Mouse (Mus musculus): Measurements from ENCODE around the gene Gap43. TPM values are rescaled to one million over a fixed set of nuclear protein-coding genes. Genes with fewer than 3 reads are reported as not detected.
A peak's percentile ranks its signal among the peaks of the same experiment; 100 is the strongest.
"Not testable (repeated sequence)": the region's sequence is repeated elsewhere in the genome, so short reads cannot be mapped to it uniquely, and the experiment has no call there.

The Gap43 gene
- 125 and 135 TPM in 2 replicates for polyA plus RNA-seq (2016; fragmentation: Nextera tagmentation; extraction: Ambion mirVana)

DNA sequence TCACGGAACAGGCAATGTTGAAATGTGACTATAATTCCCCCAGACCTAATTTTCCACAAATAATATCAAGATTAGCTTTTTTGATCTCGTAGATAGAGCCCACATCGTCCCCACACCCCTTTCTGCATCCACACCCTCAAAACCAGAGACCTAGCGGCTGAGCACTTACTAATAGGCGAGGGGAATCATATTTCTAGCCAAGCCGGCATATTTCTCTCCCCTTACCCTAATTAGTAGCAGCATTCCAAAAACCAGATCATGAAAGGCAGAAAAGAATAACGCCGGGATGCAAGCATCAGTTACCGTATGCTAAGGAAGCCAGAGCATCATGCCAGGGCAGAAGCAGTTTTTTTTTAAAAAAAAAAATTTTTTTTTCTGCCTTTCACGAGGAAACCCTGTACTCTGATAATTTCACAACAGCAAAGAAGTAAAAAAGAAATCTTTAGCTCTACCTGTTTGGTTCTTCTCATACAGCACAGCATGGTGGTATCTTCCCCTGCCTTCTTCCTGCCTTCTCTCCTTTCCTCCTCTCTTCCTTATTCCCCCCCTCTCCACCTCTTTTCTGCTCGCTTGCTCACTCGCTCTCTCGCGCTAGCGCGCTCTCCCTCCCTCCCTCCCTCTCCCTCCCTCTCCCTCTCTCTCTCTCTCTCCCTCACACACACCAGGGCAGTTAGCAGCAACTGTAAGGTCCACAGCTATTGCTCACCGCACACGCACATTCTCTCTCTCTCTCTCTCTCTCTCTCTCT lies at the start of gene Gap43:
TSS of gene Gap43 (minus strand) at position 631 of the 748 bp plus-strand sequence.
- Histone ChIP-seq H3K27ac (replicated peaks) (peak within 1 kb of the TSS; percentile 85), H3K27me3 (replicated peaks; ENCODE audit: low read depth, poor library complexity, severe bottlenecking) (no peaks in the 10 kb centered on the region), H3K36me3 (replicated peaks) (no peaks in the 10 kb centered on the region), H3K4me3 (peak within 1 kb of the TSS; percentile 62), H3K9me3 (no peaks in the 10 kb centered on the region), H3K4me1 (peaks cover 55% of the 10 kb centered on the region)
- WGBS: under 1% methylated on average over 18 of the region's 18 CpGs
- peak; percentile 79 for DNase-seq (ENCODE audit: low spot score)

DNA sequence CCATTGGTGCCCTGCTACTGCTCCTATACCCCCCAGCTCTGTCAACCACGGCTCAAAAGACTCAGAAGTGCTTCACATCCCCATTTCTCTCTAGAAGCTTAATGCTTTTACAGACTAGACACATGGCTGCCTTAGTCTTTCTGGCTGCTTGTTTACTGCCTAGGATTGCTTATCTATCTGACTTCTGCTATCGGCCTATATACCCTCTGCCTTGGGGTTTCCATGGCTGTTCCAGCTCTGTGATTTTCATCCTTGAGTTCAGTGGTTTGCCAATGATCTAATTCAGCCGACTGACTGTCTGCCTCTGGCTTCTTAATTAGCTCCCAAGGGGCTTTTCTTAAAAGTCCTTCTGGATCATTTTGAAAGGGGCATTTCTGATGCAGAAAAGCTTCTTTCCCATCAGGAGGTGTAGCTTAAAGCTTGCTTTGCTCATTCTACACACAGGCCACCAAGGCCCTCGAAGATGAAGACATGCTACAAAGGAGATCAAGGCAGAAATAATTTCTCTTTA lies 40.9 kb upstream of the Gap43 start:
- Histone ChIP-seq H3K27me3 (replicated peaks; ENCODE audit: low read depth, poor library complexity, severe bottlenecking) (no peaks in the 10 kb centered on the region), H3K4me1 (peaks cover 6% of the 10 kb centered on the region), H3K36me3 (replicated peaks) (no peaks in the 10 kb centered on the region), H3K4me3 (no peak overlapping the region), H3K27ac (replicated peaks) (no peak overlapping the region), H3K9me3 (no peaks in the 10 kb centered on the region)
- 46% methylated on average over 4 of the region's 4 CpGs for WGBS
- DNase-seq (ENCODE audit: low spot score): no peak

DNA sequence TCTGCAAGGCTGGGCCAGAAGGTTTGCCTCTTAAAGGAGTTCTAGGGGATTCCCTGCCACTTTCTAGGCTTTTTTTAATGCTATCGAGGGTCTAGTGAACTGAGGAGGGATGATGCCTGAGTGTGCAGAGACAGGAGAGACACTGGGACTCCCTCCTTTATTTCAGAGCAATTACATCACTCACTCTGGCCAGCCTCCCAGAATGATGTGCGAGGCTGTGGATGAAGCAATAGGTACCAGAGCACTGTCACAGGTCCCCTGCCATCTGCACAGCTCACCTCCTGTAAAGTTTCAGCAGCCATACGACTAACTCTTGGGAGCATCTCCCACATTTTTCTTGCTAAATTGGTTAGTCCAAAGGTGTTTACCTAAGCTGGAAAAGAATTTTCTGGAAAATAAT lies 40.2 kb upstream of the Gap43 start:
- Histone ChIP-seq H3K27ac (replicated peaks) (no peak overlapping the region), H3K36me3 (replicated peaks) (no peaks in the 10 kb centered on the region)
- WGBS: 58% methylated on average over 3 of the region's 3 CpGs

DNA sequence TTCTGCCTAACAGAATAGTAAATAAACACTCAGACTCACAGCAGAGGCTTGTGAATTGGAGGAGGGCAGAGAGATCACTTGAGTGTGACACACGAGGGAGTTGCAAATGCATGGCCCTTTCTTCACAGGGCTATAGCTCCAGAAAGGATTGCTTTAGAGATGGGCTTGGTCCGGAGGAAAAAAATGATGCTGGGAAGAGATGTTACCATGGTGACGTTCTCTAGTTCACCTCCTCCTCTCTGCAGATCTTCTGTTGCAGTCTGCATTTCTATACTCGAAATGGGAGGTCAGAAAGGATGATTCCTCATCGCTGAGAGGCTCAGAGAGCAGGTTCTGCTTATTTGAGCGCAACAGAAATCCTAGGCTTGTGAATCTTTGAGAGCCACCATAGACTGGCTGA lies 29.7 kb upstream of the Gap43 start:
- 84% methylated on average over 6 of the region's 6 CpGs for WGBS
- DNase-seq (ENCODE audit: low spot score): no peak
- no peaks in the 10 kb centered on the region for H3K36me3 ChIP-seq (replicated peaks)
- H3K4me3 ChIP-seq: no peak overlapping the region
- no peaks in the 10 kb centered on the region for H3K9me3 ChIP-seq
- no peaks in the 10 kb centered on the region for H3K27me3 ChIP-seq (replicated peaks; ENCODE audit: low read depth, poor library complexity, severe bottlenecking)
- H3K4me1 ChIP-seq: no peaks in the 10 kb centered on the region
- no peak overlapping the region for H3K27ac ChIP-seq (replicated peaks)

More for the DNA sequence above, 40.2 kb upstream of the Gap43 start:
- Histone ChIP-seq H3K9me3 (no peaks in the 10 kb centered on the region), H3K4me3 (no peak overlapping the region), H3K4me1 (peaks cover 6% of the 10 kb centered on the region), H3K27me3 (replicated peaks; ENCODE audit: low read depth, poor library complexity, severe bottlenecking) (no peaks in the 10 kb centered on the region)
- DNase-seq (ENCODE audit: low spot score): no peak

DNA sequence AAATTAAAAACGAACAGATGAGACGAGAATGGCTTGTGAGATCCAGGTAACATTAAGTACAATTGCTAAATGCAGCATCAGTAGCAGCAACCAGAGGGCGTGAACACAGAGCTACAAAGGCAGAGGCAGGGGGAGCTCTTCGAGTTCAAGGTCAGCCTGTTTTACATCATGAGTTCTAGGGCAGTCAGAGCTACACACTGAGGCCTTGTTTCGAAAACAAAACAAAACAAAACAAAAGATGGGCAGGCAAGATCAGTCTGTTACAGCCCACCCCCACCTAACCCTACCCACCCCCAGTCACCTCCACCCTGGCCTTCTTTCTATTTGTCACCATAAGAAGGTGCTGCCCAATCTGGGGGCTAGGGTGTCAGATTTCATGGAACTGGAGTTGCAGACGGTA lies 28.9 kb upstream of the Gap43 start:
- Histone ChIP-seq H3K36me3 (replicated peaks) (no peaks in the 10 kb centered on the region), H3K9me3 (no peaks in the 10 kb centered on the region), H3K27me3 (replicated peaks; ENCODE audit: low read depth, poor library complexity, severe bottlenecking) (no peaks in the 10 kb centered on the region), H3K4me1 (no peaks in the 10 kb centered on the region), H3K27ac (replicated peaks) (no peak overlapping the region), H3K4me3 (no peak overlapping the region)
- WGBS: 81% methylated on average over 6 of the region's 6 CpGs
- DNase-seq (ENCODE audit: low spot score): no peak

GRCm38 (mm10) chr16:42360061-42360460 lies 19.6 kb upstream of the Gap43 start:
- H3K4me3 ChIP-seq: no peak overlapping the region
- no peak for DNase-seq (ENCODE audit: low spot score)
- no peaks in the 10 kb centered on the region for H3K27me3 ChIP-seq (replicated peaks; ENCODE audit: low read depth, poor library complexity, severe bottlenecking)
- no peak overlapping the region for H3K27ac ChIP-seq (replicated peaks)
- no peaks in the 10 kb centered on the region for H3K4me1 ChIP-seq
- WGBS: 89% methylated on average over 4 of the region's 4 CpGs
- no peaks in the 10 kb centered on the region for H3K36me3 ChIP-seq (replicated peaks)
- H3K9me3 ChIP-seq: no peaks in the 10 kb centered on the region

GRCm38 (mm10) chr16:42358058-42358457 lies 17.6 kb upstream of the Gap43 start:
- no peaks in the 10 kb centered on the region for H3K27me3 ChIP-seq (replicated peaks; ENCODE audit: low read depth, poor library complexity, severe bottlenecking)
- no peak for DNase-seq (ENCODE audit: low spot score)
- no peaks in the 10 kb centered on the region for H3K9me3 ChIP-seq
- WGBS: 94% methylated on average over 4 of the region's 4 CpGs
- H3K36me3 ChIP-seq (replicated peaks): no peaks in the 10 kb centered on the region
- no peak overlapping the region for H3K27ac ChIP-seq (replicated peaks)
- H3K4me3 ChIP-seq: no peak overlapping the region
- no peaks in the 10 kb centered on the region for H3K4me1 ChIP-seq

- no peaks in the 10 kb centered on the region for H3K9me3 ChIP-seq
- no peak for DNase-seq (ENCODE audit: low spot score)
- H3K27ac ChIP-seq (replicated peaks): no peak overlapping the region
- WGBS: 83% methylated on average over 2 of the region's 2 CpGs
- no peaks in the 10 kb centered on the region for H3K4me1 ChIP-seq
- H3K4me3 ChIP-seq: no peak overlapping the region
- no peaks in the 10 kb centered on the region for H3K36me3 ChIP-seq (replicated peaks)
- H3K27me3 ChIP-seq (replicated peaks; ENCODE audit: low read depth, poor library complexity, severe bottlenecking): no peaks in the 10 kb centered on the region
These were observed 9.6 kb upstream of the Gap43 start for GRCm38 (mm10) chr16:42350076-42350475.

- peak; percentile 30 for DNase-seq (ENCODE audit: low spot score)
- Histone ChIP-seq H3K4me1 (peaks cover 48% of the 10 kb centered on the region), H3K4me3 (peak overlapping the region; percentile 62), H3K27ac (replicated peaks) (peak overlapping the region; percentile 85; the same call in 1 of the 2 replicates)
- 18% methylated on average over 2 of the region's 3 CpGs for WGBS
- not testable (repeated sequence) for H3K9me3 ChIP-seq; H3K36me3 ChIP-seq (replicated peaks); H3K27me3 ChIP-seq (replicated peaks; ENCODE audit: low read depth, poor library complexity, severe bottlenecking)
These were observed 414 bp upstream of the Gap43 start for GRCm38 (mm10) chr16:42340865-42341264.

DNA sequence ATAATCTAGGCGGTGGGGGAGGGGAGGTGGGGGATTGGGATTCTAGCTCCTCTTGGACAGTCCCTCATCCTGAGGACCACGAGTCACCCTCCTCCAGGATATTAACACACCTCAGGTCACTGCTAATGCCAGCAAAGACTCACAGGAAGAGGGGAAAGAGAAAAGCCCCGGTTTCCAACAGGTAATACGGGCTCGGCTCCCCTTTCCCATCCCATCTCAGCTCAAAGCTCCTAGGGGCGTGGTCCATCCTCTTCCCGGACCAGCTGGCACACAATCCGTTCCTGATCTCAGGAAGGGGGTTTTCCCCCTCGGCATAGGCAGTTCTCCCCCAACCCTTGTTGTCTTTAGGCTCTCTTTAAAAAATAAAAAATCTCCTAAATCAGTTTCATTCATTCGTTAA lies 939 bp downstream of the Gap43 start:
- Histone ChIP-seq H3K9me3 (no peaks in the 10 kb centered on the region), H3K27me3 (replicated peaks; ENCODE audit: low read depth, poor library complexity, severe bottlenecking) (no peaks in the 10 kb centered on the region), H3K4me3 (peak overlapping the region; percentile 62), H3K27ac (replicated peaks) (peak overlapping the region; percentile 85), H3K36me3 (replicated peaks) (no peaks in the 10 kb centered on the region), H3K4me1 (peaks cover 55% of the 10 kb centered on the region)
- peak; percentile 45 for DNase-seq (ENCODE audit: low spot score)
- WGBS: under 1% methylated on average over 10 of the region's 10 CpGs

- peak; percentile 26 for DNase-seq (ENCODE audit: low spot score)
- Histone ChIP-seq H3K36me3 (replicated peaks) (no peaks in the 10 kb centered on the region), H3K27me3 (replicated peaks; ENCODE audit: low read depth, poor library complexity, severe bottlenecking) (no peaks in the 10 kb centered on the region), H3K4me1 (peaks cover 55% of the 10 kb centered on the region), H3K27ac (replicated peaks) (peak overlapping the region; percentile 85), H3K4me3 (peak overlapping the region; percentile 62), H3K9me3 (no peaks in the 10 kb centered on the region)
- WGBS: 5% methylated on average over 4 of the region's 4 CpGs
These were observed 1.5 kb downstream of the Gap43 start for GRCm38 (mm10) chr16:42338987-42339386.

GRCm38 (mm10) chr16:42338342-42338741 lies 2.1 kb downstream of the Gap43 start:
- no peak overlapping the region for H3K27ac ChIP-seq (replicated peaks)
- no peaks in the 10 kb centered on the region for H3K27me3 ChIP-seq (replicated peaks; ENCODE audit: low read depth, poor library complexity, severe bottlenecking)
- no peaks in the 10 kb centered on the region for H3K9me3 ChIP-seq
- no peak for DNase-seq (ENCODE audit: low spot score)
- H3K36me3 ChIP-seq (replicated peaks): no peaks in the 10 kb centered on the region
- H3K4me3 ChIP-seq: peak overlapping the region; percentile 62
- H3K4me1 ChIP-seq: peaks cover 55% of the 10 kb centered on the region
- 16% methylated on average over 4 of the region's 4 CpGs for WGBS

- peaks cover 56% of the 10 kb centered on the region for H3K4me1 ChIP-seq
- peak; percentile 20 for DNase-seq (ENCODE audit: low spot score)
- no peak overlapping the region for H3K27ac ChIP-seq (replicated peaks)
- 22% methylated on average over 2 of the region's 2 CpGs for WGBS
- H3K36me3 ChIP-seq (replicated peaks): no peaks in the 10 kb centered on the region
- H3K9me3 ChIP-seq: no peaks in the 10 kb centered on the region
- H3K27me3 ChIP-seq (replicated peaks; ENCODE audit: low read depth, poor library complexity, severe bottlenecking): no peaks in the 10 kb centered on the region
- peak overlapping the region; percentile 62 for H3K4me3 ChIP-seq
These were observed 2.8 kb downstream of the Gap43 start for GRCm38 (mm10) chr16:42337663-42338062.

Measured in embryonic facial prominence, embryonic 10.5 days (tissue).